Mouse (Mus musculus) heart, adult 18-20 months (tissue): ENCODE results near the gene Sox15. TPM values are rescaled to one million over a fixed set of nuclear protein-coding genes. Genes with fewer than 3 reads are reported as not detected.
"Not testable (repeated sequence)": the region's sequence is repeated elsewhere in the genome, so short reads cannot be mapped to it uniquely, and the experiment has no call there.

Source experiments
- DNase-seq, 2 experiments: peaks; one replicate each; pipeline ENCODE4 v3.0.0; 2021 to 2022; ENCODE audit warnings: mixed read lengths in 1 of 2
- microRNA-seq, 2 experiments: library from miRNA; unstranded; fragments of <30 nt; microRNA quantifications; one replicate each; pipeline ENCODE4 v1.2.0; 2022
- total RNA-seq, 2 experiments: library from RNA; stranded (reverse); gene quantifications; 2 replicates each; pipeline ENCODE4 v1.2.3; 2021

The Sox15 gene
- total RNA-seq, 2 experiments from 2014 or later = not detected

GRCm38 (mm10) chr11:69703381-69703780 lies 48.3 kb downstream of the Sox15 start:
- DNase-seq = not testable (repeated sequence)

GRCm38 (mm10) chr11:69703814-69704612 lies 48.9 kb downstream of the Sox15 start:
- DNase-seq = no peak

- DNase-seq = no peak
Observed at GRCm38 (mm10) chr11:69704613-69705010, 49.5 kb downstream of the Sox15 start.

Small RNAs within 50 kb of the gene (microRNA-seq; reads per million reads assigned to microRNA genes)
- 5.4 to 7.2 reads per million in 2 experiments for gene Mir1934
- 0 reads per million in 2 experiments for gene Mir467f

Other genes starting within 250 kb of the Sox15 start
- 10 to 100 TPM; 15.8 to 18.0 TPM for gene Kdm6b, start 241.6 kb upstream of the Sox15 start, total RNA-seq
- gene Dnah2, start 106.2 kb upstream of the Sox15 start, total RNA-seq = under 1 TPM; 0.10 to 0.51 TPM
- 100 to 1,000 TPM; 111 to 140 TPM for gene Efnb3, start 95.1 kb upstream of the Sox15 start, total RNA-seq
- 1 to 10 TPM; 5.0 to 5.4 TPM for gene Wrap53, start 75.1 kb upstream of the Sox15 start, total RNA-seq
- 10 to 100 TPM; 15.0 to 15.5 TPM for gene Trp53, start 75.0 kb upstream of the Sox15 start, total RNA-seq
- 10 to 100 TPM; 15.2 to 16.4 TPM for gene Atp1b2, start 49.4 kb upstream of the Sox15 start, total RNA-seq
- gene Shbg, start 37.4 kb upstream of the Sox15 start, total RNA-seq = not detected
- gene Sat2, start 33.3 kb upstream of the Sox15 start, total RNA-seq = 1 to 10 TPM; 3.3 to 3.8 TPM
- 10 to 100 TPM; 91.3 to 97.2 TPM for gene Fxr2, start 22.3 kb upstream of the Sox15 start, total RNA-seq
- 10 to 100 TPM; 12.3 to 15.6 TPM for gene Mpdu1, start 7.3 kb downstream of the Sox15 start, total RNA-seq
- 10 to 100 TPM in 1 of 2 experiments, 1 to 10 TPM in 1; 7.3 to 10.5 TPM for gene Cd68, start 10.8 kb downstream of the Sox15 start, total RNA-seq
- 100 to 1,000 TPM; 185 to 188 TPM for gene Eif4a1, start 17.1 kb downstream of the Sox15 start, total RNA-seq
- 10 to 100 TPM; 27.3 to 35.1 TPM for gene Senp3, start 26.8 kb downstream of the Sox15 start, total RNA-seq
- 1 to 10 TPM; 1.5 to 1.7 TPM for gene Tnfsf13, start 30.5 kb downstream of the Sox15 start, total RNA-seq
- gene Tnfsf12, start 40.5 kb downstream of the Sox15 start, total RNA-seq = 10 to 100 TPM; 16.9 to 17.1 TPM
- gene Tnfsfm13, start 40.8 kb downstream of the Sox15 start, total RNA-seq = 1 to 10 TPM; 2.5 to 4.1 TPM
- gene Polr2a, start 103.3 kb downstream of the Sox15 start, total RNA-seq = 10 to 100 TPM; 27.4 to 33.4 TPM
- not detected for gene Slc35g3, start 106.7 kb downstream of the Sox15 start, total RNA-seq
- gene Zbtb4, start 110.6 kb downstream of the Sox15 start, total RNA-seq = 10 to 100 TPM; 41.7 to 44.7 TPM
- 1 to 10 TPM; 2.0 to 4.6 TPM for gene Chrnb1, start 140.6 kb downstream of the Sox15 start, total RNA-seq
- gene Fgf11, start 146.5 kb downstream of the Sox15 start, total RNA-seq = 1 to 10 TPM; 2.6 to 3.0 TPM
- under 1 TPM; 0.17 to 0.49 TPM for gene Tmem102, start 150.3 kb downstream of the Sox15 start, total RNA-seq
- not detected for gene Gm39566, start 160.0 kb downstream of the Sox15 start, total RNA-seq
- not detected for gene Spem2, start 163.2 kb downstream of the Sox15 start, total RNA-seq
- gene Spem1, start 166.9 kb downstream of the Sox15 start, total RNA-seq = not detected
- gene Nlgn2, start 182.5 kb downstream of the Sox15 start, total RNA-seq = 1 to 10 TPM; 3.3 to 3.9 TPM
- 100 to 1,000 TPM; 232 to 246 TPM for gene Tmem256, start 183.2 kb downstream of the Sox15 start, total RNA-seq
- gene Plscr3, start 191.1 kb downstream of the Sox15 start, total RNA-seq = 10 to 100 TPM; 19.6 to 21.4 TPM
- gene Tnk1, start 203.4 kb downstream of the Sox15 start, total RNA-seq = not detected
- not detected for gene Tmem95, start 222.7 kb downstream of the Sox15 start, total RNA-seq
- gene Kctd11, start 226.1 kb downstream of the Sox15 start, total RNA-seq = 1 to 10 TPM; 2.0 to 2.5 TPM
- gene Acap1, start 240.2 kb downstream of the Sox15 start, total RNA-seq = 1 to 10 TPM in 1 of 2 experiments, under 1 TPM in 1; 0.72 to 4.4 TPM
- gene 2810408A11Rik, start 245.7 kb downstream of the Sox15 start, total RNA-seq = under 1 TPM in 1 of 2 experiments, not detected in 1; 0.41 TPM
- 10 to 100 TPM; 42.1 to 48.0 TPM for gene Neurl4, start 245.8 kb downstream of the Sox15 start, total RNA-seq